Mouse (Mus musculus) thymus, adult 2 months (tissue): ENCODE measurements around the gene Gm9999. TPM values are rescaled to one million over a fixed set of nuclear protein-coding genes. Genes with fewer than 3 reads are reported as not detected.

ENCODE experiments used
- DNase-seq: peaks from one replicate; pipeline ENCODE4 v3.0.0; 2021
- H3K27ac ChIP-seq: fragments of 200-500 bp; 2 replicates; pipeline ENCODE4 v1.5.1; 2012; ENCODE audit warnings: low read length, control low read depth; ENCODE audit not compliant: control insufficient read depth, insufficient read depth
- H3K27me3 ChIP-seq: fragments of 200-500 bp; 2 replicates; pipeline ENCODE4 v1.6.1; 2012; ENCODE audit warnings: mild to moderate bottlenecking, low read length, moderate library complexity, mixed read lengths; ENCODE audit not compliant: control insufficient read depth, insufficient read depth
- H3K36me3 ChIP-seq: fragments of 200-500 bp; 2 replicates; pipeline ENCODE4 v1.6.1; 2012; ENCODE audit warnings: mild to moderate bottlenecking, low read length, moderate library complexity; ENCODE audit not compliant: control insufficient read depth, insufficient read depth
- H3K4me1 ChIP-seq: fragments of 200-500 bp; replicated peaks from 2 replicates; pipeline ENCODE4 v1.6.1; 2012; ENCODE audit warnings: low read length; ENCODE audit not compliant: control insufficient read depth, insufficient read depth
- H3K4me3 ChIP-seq: fragments of 200-500 bp; 2 replicates; pipeline ENCODE4 v1.5.1; 2012; ENCODE audit warnings: mild to moderate bottlenecking, low read length, control low read depth, moderate library complexity; ENCODE audit not compliant: control insufficient read depth, insufficient read depth
- CTCF ChIP-seq: fragments of 200-500 bp; IDR thresholded peaks from 2 replicates; pipeline ENCODE4 v1.5.1; 2012; ENCODE audit warnings: mild to moderate bottlenecking, control low read depth, low read length, moderate library complexity, borderline replicate concordance; ENCODE audit not compliant: control insufficient read depth, poor library complexity, insufficient read depth; ENCODE audit errors: extremely low read depth
- POLR2A ChIP-seq: fragments of 200-500 bp; IDR thresholded peaks from 2 replicates; pipeline ENCODE4 v1.6.1; 2012; ENCODE audit warnings: mild to moderate bottlenecking, low read length, control low read depth, moderate library complexity; ENCODE audit not compliant: control insufficient read depth, poor library complexity, insufficient read depth; ENCODE audit errors: extremely low read depth
- WGBS: fragments of 180-500 bp; shearing (Covaris S2); methylation state at CpG from one replicate; pipeline ENCODE4 v1.1.7; 2018; 5-methylcytosine and 5-hydroxymethylcytosine counted together
- polyA plus RNA-seq: library from polyadenylated mRNA; depleted of rRNA; stranded (reverse); fragments of >200 nt; gene quantifications from 2 replicates; pipeline ENCODE4 v1.2.3, GENCODE M21; 2012

Gm9999 gene
- polyA plus RNA-seq, 1 experiment = 0.54 TPM

DNA sequence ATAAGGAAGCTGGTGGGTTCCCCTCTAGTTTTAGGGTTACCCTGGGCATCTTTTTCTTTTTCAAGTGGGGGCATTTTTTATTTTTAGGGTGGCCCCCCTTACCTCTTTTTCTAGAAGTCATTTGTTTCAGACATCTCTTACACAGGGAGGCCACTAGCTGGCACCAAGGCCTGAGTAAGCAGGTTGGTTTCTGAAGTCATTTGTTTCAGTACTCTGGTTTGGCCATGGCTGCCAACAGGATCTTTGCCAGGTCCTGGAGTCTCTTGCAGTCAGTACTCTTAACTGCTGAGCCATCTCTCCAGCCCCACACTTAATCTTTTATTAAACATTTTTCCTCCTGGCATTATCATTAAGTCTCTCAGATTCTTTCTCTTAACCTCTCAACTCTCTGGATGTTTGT is 21.2 kb upstream of the Gm9999 start:
- Histone ChIP-seq H3K27me3 (no peaks in the 10 kb centered on the region; the same call in 1 of the 2 replicates), H3K4me3 (no peak overlapping the region), H3K36me3 (no peaks in the 10 kb centered on the region), H3K27ac (no peak overlapping the region), H3K4me1 (peaks cover 4% of the 10 kb centered on the region)
- no peak for DNase-seq
- TF ChIP-seq POLR2A (no peak), CTCF (no peak)

GRCm38 (mm10) chr7:46962806-46963618 is 20.4 kb upstream of the Gm9999 start:
- H3K36me3 ChIP-seq = no peaks in the 10 kb centered on the region
- peak; percentile 62 for DNase-seq
- no peak overlapping the region for H3K4me3 ChIP-seq
- H3K27ac ChIP-seq = no peak overlapping the region
- H3K4me1 ChIP-seq = no peaks in the 10 kb centered on the region
- WGBS = 6% methylated on average over 9 of the region's 9 CpGs
- H3K27me3 ChIP-seq = no peaks in the 10 kb centered on the region; the same call in 1 of the 2 replicates
- TF ChIP-seq CTCF (no peak), POLR2A (no peak)

DNA sequence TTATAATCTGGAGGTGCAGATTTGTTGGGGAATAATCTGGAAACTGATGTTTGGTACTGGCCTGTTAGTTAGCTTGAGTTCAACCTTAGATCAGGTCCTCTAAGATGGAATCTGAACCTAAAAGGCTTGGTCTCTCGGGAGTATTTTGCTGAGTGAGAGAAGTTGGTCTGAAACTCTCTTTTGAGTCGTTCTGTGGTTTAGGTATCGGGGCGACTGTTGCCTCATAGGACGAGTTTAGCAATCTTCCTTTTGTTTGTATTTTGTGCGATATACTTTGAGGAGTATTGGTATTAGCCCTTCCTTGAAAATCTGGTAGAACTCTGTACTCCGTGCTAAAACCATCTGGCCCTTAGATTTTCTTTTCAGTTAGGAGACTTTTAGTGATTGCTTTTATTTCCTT is 19.3 kb upstream of the Gm9999 start:
- Histone ChIP-seq H3K27ac (no peak overlapping the region), H3K27me3 (no peaks in the 10 kb centered on the region; the same call in 1 of the 2 replicates), H3K4me3 (no peak overlapping the region), H3K36me3 (no peaks in the 10 kb centered on the region), H3K4me1 (no peaks in the 10 kb centered on the region)
- no peak for TF ChIP-seq CTCF
- TF ChIP-seq POLR2A = no peak
- 60% methylated on average over 7 of the region's 7 CpGs for WGBS
- no peak for DNase-seq

- DNase-seq = no peak
Observed at GRCm38 (mm10) chr7:46969898-46970297, 13.5 kb upstream of the Gm9999 start.

GRCm38 (mm10) chr7:46974648-46975047 is 8.7 kb upstream of the Gm9999 start:
- no peak overlapping the region for H3K27ac ChIP-seq
- no peak overlapping the region for H3K4me3 ChIP-seq
- H3K27me3 ChIP-seq = no peaks in the 10 kb centered on the region
- 98% methylated on average over 4 of the region's 4 CpGs for WGBS
- no peaks in the 10 kb centered on the region for H3K36me3 ChIP-seq
- no peak for TF ChIP-seq POLR2A
- TF ChIP-seq CTCF = no peak
- no peak for DNase-seq
- H3K4me1 ChIP-seq = no peaks in the 10 kb centered on the region

More at GRCm38 (mm10) chr7:46969898-46970297, 13.5 kb upstream of the Gm9999 start:
- TF ChIP-seq CTCF (no peak), POLR2A (no peak)
- no peaks in the 10 kb centered on the region for H3K27me3 ChIP-seq
- no peaks in the 10 kb centered on the region for H3K36me3 ChIP-seq
- WGBS = 86% methylated on average over 4 of the region's 4 CpGs
- no peak overlapping the region for H3K27ac ChIP-seq
- no peak overlapping the region for H3K4me3 ChIP-seq
- H3K4me1 ChIP-seq = no peaks in the 10 kb centered on the region

GRCm38 (mm10) chr7:46975456-46975855 is 7.9 kb upstream of the Gm9999 start:
- 93% methylated on average over 11 of the region's 11 CpGs for WGBS
- TF ChIP-seq POLR2A (no peak), CTCF (no peak)
- H3K4me3 ChIP-seq = no peak overlapping the region
- no peak for DNase-seq
- H3K4me1 ChIP-seq = no peaks in the 10 kb centered on the region
- H3K27ac ChIP-seq = no peak overlapping the region
- no peaks in the 10 kb centered on the region for H3K36me3 ChIP-seq
- no peaks in the 10 kb centered on the region for H3K27me3 ChIP-seq
